11 mouse cellular contexts compared by ENCODE assay signal in genomic region chr5:66101577-66101976, GRCm38 (mm10).
DNase-seq lines count a peak whose midpoint lies in the region; ATAC-seq and TF ChIP-seq lines count a peak whose summit lies in the region.
"Had no signal": no experiment of that assay in that cellular context is flagged by ENCODE, and none has a peak within 500 bp of the region (broad histone marks: within the 10 kb centered on the region; RNA-seq: fewer than 3 reads in every experiment).

No protein-coding gene starts in this region.

- H3K4me1 ChIP-seq in forebrain, postnatal 0 days (ENCODE audit: insufficient read depth) = no peaks in the 10 kb centered on the region
- H3K4me1 ChIP-seq in forebrain, embryonic 11.5 days (replicated peaks; ENCODE audit: control insufficient read depth, insufficient read depth, low read length) = no peaks in the 10 kb centered on the region
- H3K4me1 ChIP-seq in spleen, adult 2 months (ENCODE audit: control insufficient read depth, insufficient read depth, insufficient read length) = no peaks in the 10 kb centered on the region
- no peaks in the 10 kb centered on the region for H3K4me1 ChIP-seq in cerebellum, adult 2 months (ENCODE audit: control insufficient read depth, insufficient read depth, low read length)
- H3K4me1 ChIP-seq: lung, embryonic 15.5 days had no signal

- DNase-seq in forebrain, postnatal 0 days = no peak
- no peak for DNase-seq in forebrain, embryonic 11.5 days (ENCODE audit: low spot score)
- peak in 1 of 2 experiments; percentile 30 for DNase-seq in spleen, adult 2 months (ENCODE audit: low read depth in 1 of 2, low spot score in 2 of 2)
- no peak for DNase-seq in spleen, adult 12 weeks (ENCODE audit: low spot score)
- DNase-seq in kidney, postnatal 14 days = peak; percentile 51
- peak; percentile 19 for DNase-seq in thymus, postnatal 25 days
- no peak for DNase-seq in cerebellum, adult 2 months
- no peak for DNase-seq in ovary, adult 18-20 months (ENCODE audit: low spot score)
- DNase-seq: cerebellum, postnatal 25 days had no signal

- TF ChIP-seq CTCF in forebrain, postnatal 0 days (IDR thresholded peaks at IDR 0.05; ENCODE audit: low read depth) = peak; percentile 31
- peak; percentile 32; the same call in 1 of the 2 replicates for TF ChIP-seq CTCF in spleen, adult 2 months (IDR thresholded peaks at IDR 0.05; ENCODE audit: extremely low read depth, insufficient read depth, insufficient read length, insufficient replicate concordance)
- TF ChIP-seq CTCF in cerebellum, adult 2 months (IDR thresholded peaks at IDR 0.05; ENCODE audit: borderline replicate concordance, insufficient read depth, low read depth, low read length) = no peak

- no peak overlapping the region for H3K4me3 ChIP-seq in forebrain, postnatal 0 days (ENCODE audit: low read depth, low read length)
- no peak overlapping the region for H3K4me3 ChIP-seq in forebrain, embryonic 11.5 days (ENCODE audit: low read depth, low read length)
- H3K4me3 ChIP-seq in spleen, adult 2 months (ENCODE audit: extremely low read depth, insufficient read depth, insufficient read length) = no peak overlapping the region
- no peak overlapping the region for H3K4me3 ChIP-seq in cerebellum, adult 2 months (replicated peaks; ENCODE audit: insufficient read depth, low read depth, low read length)
- H3K4me3 ChIP-seq: lung, embryonic 15.5 days had no signal

- no peaks in the 10 kb centered on the region for H3K36me3 ChIP-seq in forebrain, postnatal 0 days (ENCODE audit: insufficient read depth)
- no peaks in the 10 kb centered on the region for H3K36me3 ChIP-seq in forebrain, embryonic 11.5 days (ENCODE audit: control insufficient read depth, insufficient read depth, low read length)
- no peaks in the 10 kb centered on the region for H3K36me3 ChIP-seq in spleen, adult 2 months (ENCODE audit: control insufficient read depth, insufficient read depth, low read length)
- H3K36me3 ChIP-seq: G1E; lung, embryonic 15.5 days had no signal

- H3K9me3 ChIP-seq in forebrain, postnatal 0 days (ENCODE audit: low read length) = no peaks in the 10 kb centered on the region
- H3K9me3 ChIP-seq in forebrain, embryonic 11.5 days (ENCODE audit: control insufficient read depth, low read length) = no peaks in the 10 kb centered on the region
- H3K9me3 ChIP-seq: lung, embryonic 15.5 days had no signal

- no peak overlapping the region for H3K9ac ChIP-seq in forebrain, postnatal 0 days
- no peak overlapping the region for H3K9ac ChIP-seq in forebrain, embryonic 11.5 days (ENCODE audit: low read length)
- H3K9ac ChIP-seq: lung, embryonic 15.5 days had no signal

- TF ChIP-seq POLR2A in spleen, adult 2 months (IDR thresholded peaks at IDR 0.05; ENCODE audit: low read depth, low read length) = no peak
- TF ChIP-seq POLR2A in cerebellum, adult 2 months (IDR thresholded peaks at IDR 0.05; ENCODE audit: borderline replicate concordance, insufficient read depth, low read length) = no peak

- H3K27ac ChIP-seq in forebrain, postnatal 0 days (ENCODE audit: low read depth, low read length) = no peak overlapping the region
- no peak overlapping the region for H3K27ac ChIP-seq in forebrain, embryonic 11.5 days (ENCODE audit: low read depth, low read length)
- H3K27ac ChIP-seq in spleen, adult 2 months (ENCODE audit: insufficient read depth, low read length) = no peak overlapping the region
- H3K27ac ChIP-seq in cerebellum, adult 2 months (ENCODE audit: insufficient read depth, low read length) = no peak overlapping the region
- H3K27ac ChIP-seq: lung, embryonic 15.5 days had no signal

- 75% methylated on average over 3 of the region's 3 CpGs for WGBS in forebrain, postnatal 0 days
- WGBS in forebrain, embryonic 11.5 days = 76% methylated on average over 3 of the region's 3 CpGs
- 65% methylated on average over 3 of the region's 3 CpGs for WGBS in spleen, adult 2 months
- 73% methylated on average over 3 of the region's 3 CpGs for WGBS in cerebellum, adult 2 months

- no peak overlapping the region for H3K4me2 ChIP-seq in forebrain, postnatal 0 days (ENCODE audit: low read depth)
- H3K4me2 ChIP-seq in forebrain, embryonic 11.5 days (ENCODE audit: low read depth, low read length, severe bottlenecking) = no peak overlapping the region
- H3K4me2 ChIP-seq: lung, embryonic 15.5 days had no signal

- no peaks in the 10 kb centered on the region for H3K27me3 ChIP-seq in forebrain, postnatal 0 days (ENCODE audit: insufficient read depth, low read length)
- H3K27me3 ChIP-seq in forebrain, embryonic 11.5 days (ENCODE audit: control insufficient read depth, insufficient read depth, low read length) = no peaks in the 10 kb centered on the region
- no peaks in the 10 kb centered on the region for H3K27me3 ChIP-seq in spleen, adult 2 months (ENCODE audit: control insufficient read depth, insufficient read depth, low read length)
- H3K27me3 ChIP-seq in cerebellum, adult 2 months (ENCODE audit: control insufficient read depth, insufficient read depth, low read length) = no peaks in the 10 kb centered on the region
- H3K27me3 ChIP-seq: lung, embryonic 15.5 days had no signal

- no peak for ATAC-seq in forebrain, postnatal 0 days
- no peak for ATAC-seq in forebrain, embryonic 11.5 days (replicated peaks; ENCODE audit: low FRiP score)

Comparison
In these comparisons a context has a peak if more than half of its experiments do, and no peak if none do; other contexts are left out.
1. DNase-seq: peak in kidney, postnatal 14 days (single experiment) and thymus, postnatal 25 days (single experiment); none in forebrain, postnatal 0 days (single experiment), forebrain, embryonic 11.5 days (single experiment), spleen, adult 12 weeks (single experiment), cerebellum, adult 2 months (0 of 2) and ovary, adult 18-20 months (single experiment).